Mouse (Mus musculus): ENCODE measurements around the gene Hdgfl2. TPM values are rescaled to one million over a fixed set of nuclear protein-coding genes. Genes with fewer than 3 reads are reported as not detected.

Hdgfl2 gene
- 109 and 116 TPM in 2 replicates for polyA plus RNA-seq (2012; rRNA removed)

DNA sequence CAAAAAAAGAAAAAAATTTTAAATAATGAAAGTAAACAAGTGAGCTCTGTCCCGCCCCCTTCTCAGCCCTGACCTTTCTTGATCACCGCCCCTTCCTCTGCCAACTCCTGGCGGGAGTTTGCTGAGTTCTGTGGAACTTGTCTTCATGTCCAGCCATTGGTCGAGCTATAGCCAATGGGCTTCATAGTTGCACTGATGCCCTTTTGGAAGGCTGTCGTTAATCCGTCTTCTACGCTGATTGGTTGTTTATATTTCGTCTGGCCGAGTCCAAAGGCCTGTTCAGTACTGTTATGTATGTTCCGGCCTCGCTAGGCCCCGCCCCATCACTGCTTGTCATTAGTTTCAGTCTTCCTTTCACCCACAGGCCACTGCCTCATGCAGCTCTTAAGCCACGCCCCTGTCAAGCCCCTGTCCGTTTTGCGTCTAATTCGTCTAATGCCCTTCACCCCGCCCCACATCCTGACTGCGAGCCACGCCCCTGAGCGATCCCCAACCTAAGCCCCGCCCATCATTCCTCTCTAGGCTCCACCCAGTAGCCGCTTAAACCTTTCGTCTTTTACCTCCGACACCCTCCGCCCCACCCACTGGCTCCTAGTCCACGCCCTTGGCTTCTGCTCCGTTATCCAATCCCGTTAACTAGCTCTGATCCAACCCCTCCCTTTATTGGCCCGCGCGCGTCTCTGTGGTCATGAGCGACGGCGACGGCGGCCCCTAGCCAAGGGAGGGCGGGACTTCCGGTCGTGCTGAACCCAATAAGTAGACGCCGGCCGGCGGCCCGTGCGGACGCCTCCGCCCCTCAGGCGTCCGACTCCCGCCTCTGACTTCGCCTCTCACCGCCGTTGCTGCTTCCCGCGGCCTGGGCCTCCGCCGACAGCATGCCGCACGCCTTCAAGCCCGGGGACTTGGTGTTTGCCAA is at the start of gene Hdgfl2:
Gene Hdgfl2, plus strand, starts transcription at position 755 of the 916 bp plus-strand sequence.
- under 1% methylated on average over 61 of the region's 61 CpGs for WGBS
- peak; percentile 71 for TF ChIP-seq POLR2A (IDR thresholded peaks at IDR 0.05; ENCODE audit: borderline replicate concordance, insufficient read depth, low read length)
- no peak for TF ChIP-seq CTCF (IDR thresholded peaks at IDR 0.05; ENCODE audit: borderline replicate concordance, insufficient read depth, low read depth, low read length)
- Histone ChIP-seq H3K4me3 (replicated peaks; ENCODE audit: insufficient read depth, low read depth, low read length) (peak within 1 kb of the TSS; percentile 87), H3K4me1 (ENCODE audit: control insufficient read depth, insufficient read depth, low read length) (peaks cover 6% of the 10 kb centered on the region; the same call in 1 of the 2 replicates), H3K27me3 (ENCODE audit: control insufficient read depth, insufficient read depth, low read length) (no peaks in the 10 kb centered on the region), H3K27ac (ENCODE audit: insufficient read depth, low read length) (no peak within 1 kb of the TSS)
- DNase-seq, result peak; percentile 99 to 100

DNA sequence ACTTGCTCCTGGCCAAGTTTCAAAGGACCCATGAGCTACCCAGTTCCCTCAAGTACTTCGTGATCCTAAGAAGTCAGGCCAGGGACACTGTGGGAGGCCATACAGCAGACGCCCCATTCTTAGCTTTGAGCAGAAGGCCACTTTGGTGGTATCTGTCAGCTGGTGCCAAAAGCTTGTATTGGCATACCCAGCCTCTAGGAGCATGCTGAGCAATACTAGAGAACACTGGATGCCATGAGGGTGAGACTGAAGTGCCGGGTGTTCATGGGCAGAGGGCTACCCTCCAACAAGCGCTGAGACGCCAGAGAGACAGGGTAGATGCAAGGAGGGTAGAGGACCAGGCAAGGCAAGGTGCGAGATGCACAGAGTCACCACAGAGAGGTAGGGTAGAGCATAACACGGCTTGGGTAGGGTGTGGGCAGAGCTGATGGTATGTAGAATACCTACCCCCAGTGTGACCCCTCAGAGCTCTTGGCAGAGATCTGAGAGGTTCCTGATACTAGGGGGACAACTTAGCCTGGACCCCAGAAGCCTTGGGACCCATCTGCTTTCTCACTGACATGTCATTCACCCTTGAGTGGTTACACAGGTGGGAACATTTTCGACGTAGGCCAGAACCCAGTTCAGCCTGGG is 49.1 kb upstream of the Hdgfl2 start:
- TF ChIP-seq POLR2A (IDR thresholded peaks at IDR 0.05; ENCODE audit: borderline replicate concordance, insufficient read depth, low read length) (no peak), CTCF (IDR thresholded peaks at IDR 0.05; ENCODE audit: borderline replicate concordance, insufficient read depth, low read depth, low read length) (no peak)
- DNase-seq, result peak; percentile 44 to 62
- Histone ChIP-seq H3K4me3 (replicated peaks; ENCODE audit: insufficient read depth, low read depth, low read length) (no peak overlapping the region), H3K4me1 (ENCODE audit: control insufficient read depth, insufficient read depth, low read length) (peaks cover 72% of the 10 kb centered on the region), H3K27me3 (ENCODE audit: control insufficient read depth, insufficient read depth, low read length) (no peaks in the 10 kb centered on the region), H3K27ac (ENCODE audit: insufficient read depth, low read length) (peak overlapping the region; percentile 56)
- WGBS, result 14% methylated on average over 9 of the region's 9 CpGs

DNA sequence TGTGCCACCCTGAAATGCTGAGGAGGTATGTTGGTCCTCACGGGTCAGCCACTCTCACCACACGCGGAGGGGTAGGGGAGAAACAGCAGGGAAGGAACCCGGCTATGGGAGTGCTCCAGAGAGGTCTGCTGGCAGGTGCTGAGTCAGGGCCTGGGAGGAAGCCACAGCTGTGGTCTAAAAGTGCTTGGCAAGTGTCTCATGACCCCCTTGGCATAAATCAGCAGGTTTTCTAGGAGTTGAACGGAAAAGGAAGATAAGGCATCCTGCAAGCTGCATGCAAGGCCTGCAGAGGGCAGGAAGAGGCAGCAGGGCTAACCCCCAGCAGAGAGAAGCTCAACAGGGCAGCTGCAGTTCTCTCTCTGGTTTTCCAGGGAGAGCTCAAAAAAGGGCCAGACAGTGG is 48.5 kb upstream of the Hdgfl2 start:
- H3K27ac ChIP-seq (ENCODE audit: insufficient read depth, low read length), result peak overlapping the region; percentile 56
- TF ChIP-seq POLR2A (IDR thresholded peaks at IDR 0.05; ENCODE audit: borderline replicate concordance, insufficient read depth, low read length) (no peak), CTCF (IDR thresholded peaks at IDR 0.05; ENCODE audit: borderline replicate concordance, insufficient read depth, low read depth, low read length) (no peak; the same call in 1 of the 2 replicates)
- DNase-seq, result peak in 1 of 2 experiments; percentile 45
- H3K4me1 ChIP-seq (ENCODE audit: control insufficient read depth, insufficient read depth, low read length), result peaks cover 68% of the 10 kb centered on the region
- H3K27me3 ChIP-seq (ENCODE audit: control insufficient read depth, insufficient read depth, low read length), result no peaks in the 10 kb centered on the region
- 9% methylated on average over 5 of the region's 5 CpGs for WGBS
- H3K4me3 ChIP-seq (replicated peaks; ENCODE audit: insufficient read depth, low read depth, low read length), result no peak overlapping the region

DNA sequence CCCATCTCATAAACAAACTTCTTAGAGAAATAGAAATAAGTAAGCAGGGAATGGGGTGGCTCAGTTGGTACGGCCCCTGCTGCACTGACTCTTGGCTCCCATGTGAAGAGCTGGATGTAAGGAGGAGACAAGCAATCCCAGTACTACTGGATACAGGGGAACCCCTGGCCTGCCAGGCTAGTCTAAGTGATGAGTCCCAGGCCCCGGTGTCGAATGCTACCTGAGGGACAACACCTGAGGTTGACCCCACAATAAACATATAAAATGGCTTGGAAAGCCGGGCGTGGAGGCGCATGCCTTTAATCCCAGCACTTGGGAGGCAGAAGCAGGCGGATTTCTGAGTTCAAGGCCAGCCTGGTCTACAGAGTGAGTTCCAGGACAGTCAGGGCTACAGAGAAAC is 48.0 kb upstream of the Hdgfl2 start:
- peak overlapping the region; percentile 56 for H3K27ac ChIP-seq (ENCODE audit: insufficient read depth, low read length)
- TF ChIP-seq CTCF (IDR thresholded peaks at IDR 0.05; ENCODE audit: borderline replicate concordance, insufficient read depth, low read depth, low read length), result no peak
- no peak for TF ChIP-seq POLR2A (IDR thresholded peaks at IDR 0.05; ENCODE audit: borderline replicate concordance, insufficient read depth, low read length)

DNA sequence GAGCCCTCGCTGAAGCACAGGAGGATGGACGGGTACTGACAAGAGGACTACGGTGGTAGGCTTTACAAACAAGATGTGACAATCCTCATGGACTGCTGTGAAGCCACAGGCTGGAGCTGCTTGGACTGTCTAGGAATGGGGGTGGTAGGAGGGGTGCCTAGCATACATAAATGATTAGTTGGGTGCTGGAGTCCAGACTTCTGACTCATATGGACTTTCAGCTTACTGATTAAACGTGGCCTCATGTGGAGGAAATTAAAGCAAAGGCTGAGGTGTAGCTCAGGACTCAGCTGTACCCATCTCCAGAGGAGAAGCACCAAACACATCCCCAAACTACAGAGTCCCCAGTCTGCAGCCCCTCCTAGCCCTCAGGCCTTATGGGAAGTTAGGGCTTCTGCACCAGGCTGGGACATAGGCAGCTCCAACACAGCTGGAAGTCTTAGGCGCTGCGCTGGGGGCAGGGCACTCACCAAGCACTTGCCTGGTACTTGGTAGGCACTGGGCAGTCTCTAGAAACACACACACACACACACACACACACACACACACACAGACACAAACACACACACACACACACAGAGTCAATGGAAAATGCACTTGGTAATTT is 47.2 kb upstream of the Hdgfl2 start:
- H3K27me3 ChIP-seq (ENCODE audit: control insufficient read depth, insufficient read depth, low read length), result no peaks in the 10 kb centered on the region
- no peak for TF ChIP-seq POLR2A (IDR thresholded peaks at IDR 0.05; ENCODE audit: borderline replicate concordance, insufficient read depth, low read length)
- no peak for TF ChIP-seq CTCF (IDR thresholded peaks at IDR 0.05; ENCODE audit: borderline replicate concordance, insufficient read depth, low read depth, low read length)
- no peak for DNase-seq
- no peak overlapping the region for H3K27ac ChIP-seq (ENCODE audit: insufficient read depth, low read length)
- peaks cover 55% of the 10 kb centered on the region for H3K4me1 ChIP-seq (ENCODE audit: control insufficient read depth, insufficient read depth, low read length)
- WGBS, result 53% methylated on average over 6 of the region's 6 CpGs
- no peak overlapping the region for H3K4me3 ChIP-seq (replicated peaks; ENCODE audit: insufficient read depth, low read depth, low read length)

More for the DNA sequence above, 48.0 kb upstream of the Hdgfl2 start:
- Histone ChIP-seq H3K4me3 (replicated peaks; ENCODE audit: insufficient read depth, low read depth, low read length) (no peak overlapping the region), H3K27me3 (ENCODE audit: control insufficient read depth, insufficient read depth, low read length) (no peaks in the 10 kb centered on the region), H3K4me1 (ENCODE audit: control insufficient read depth, insufficient read depth, low read length) (peaks cover 63% of the 10 kb centered on the region)
- 88% methylated on average over 7 of the region's 7 CpGs for WGBS
- peak in 1 of 2 experiments; percentile 29 for DNase-seq

DNA sequence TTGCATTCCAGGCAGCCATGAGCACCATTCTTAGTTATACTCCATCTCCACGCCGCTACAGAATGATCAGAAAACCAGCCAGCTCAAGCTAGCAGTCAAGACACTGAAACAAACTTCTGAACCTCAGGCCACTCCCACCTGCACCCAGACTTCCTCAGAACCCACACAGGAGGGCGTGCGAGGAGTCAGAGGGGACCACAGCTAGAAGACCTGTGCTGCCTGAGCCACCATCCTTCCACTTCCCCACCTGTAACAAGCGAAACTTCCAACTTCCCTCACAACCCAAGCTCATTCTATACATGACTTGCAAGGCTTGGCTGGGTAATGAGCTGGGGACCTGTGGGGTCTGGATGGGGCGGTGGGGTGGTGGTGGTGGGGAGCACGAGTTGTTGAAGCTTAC is 46.6 kb upstream of the Hdgfl2 start:
- WGBS, result 74% methylated on average over 7 of the region's 7 CpGs

DNA sequence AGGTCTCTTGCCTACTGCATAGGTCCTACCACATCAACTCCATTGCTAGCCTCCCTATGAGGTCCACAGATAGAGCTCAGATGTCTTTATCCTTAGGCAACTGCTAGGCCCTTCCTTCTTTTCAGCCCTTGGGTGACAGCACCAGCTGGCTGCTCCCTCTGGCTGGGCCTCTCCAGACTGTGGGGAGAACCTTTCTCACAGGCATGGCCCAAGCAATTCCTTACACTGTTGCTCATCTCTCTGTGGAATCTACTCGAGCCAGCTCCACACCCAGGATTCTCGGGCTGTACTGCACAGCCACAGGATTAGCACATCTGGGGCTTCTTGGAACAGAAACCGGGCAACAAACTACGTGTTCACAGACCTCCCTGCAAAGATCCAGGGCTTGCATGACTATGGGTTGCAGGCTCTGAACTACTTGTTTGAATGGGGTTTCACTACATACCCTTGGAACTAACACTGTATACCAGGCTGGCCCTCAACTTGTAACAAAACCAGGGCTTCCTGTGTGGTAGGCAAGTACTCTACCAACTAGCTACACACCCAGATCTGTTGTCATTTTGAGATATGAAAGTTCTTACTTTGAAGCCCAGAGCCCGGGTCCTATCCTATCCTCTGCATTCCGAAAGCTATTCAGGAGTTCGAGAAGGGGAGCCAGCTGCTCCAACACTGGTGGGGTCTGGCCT is 45.3 kb upstream of the Hdgfl2 start:
- WGBS, result 76% methylated on average over 7 of the region's 7 CpGs
- H3K4me3 ChIP-seq (replicated peaks; ENCODE audit: insufficient read depth, low read depth, low read length), result no peak overlapping the region
- H3K27me3 ChIP-seq (ENCODE audit: control insufficient read depth, insufficient read depth, low read length), result no peaks in the 10 kb centered on the region
- no peak for DNase-seq
- no peak overlapping the region for H3K27ac ChIP-seq (ENCODE audit: insufficient read depth, low read length)
- peaks cover 35% of the 10 kb centered on the region for H3K4me1 ChIP-seq (ENCODE audit: control insufficient read depth, insufficient read depth, low read length)
- TF ChIP-seq POLR2A (IDR thresholded peaks at IDR 0.05; ENCODE audit: borderline replicate concordance, insufficient read depth, low read length) (no peak), CTCF (IDR thresholded peaks at IDR 0.05; ENCODE audit: borderline replicate concordance, insufficient read depth, low read depth, low read length) (no peak)

More for the DNA sequence above, 46.6 kb upstream of the Hdgfl2 start:
- Histone ChIP-seq H3K27me3 (ENCODE audit: control insufficient read depth, insufficient read depth, low read length) (no peaks in the 10 kb centered on the region), H3K27ac (ENCODE audit: insufficient read depth, low read length) (no peak overlapping the region), H3K4me3 (replicated peaks; ENCODE audit: insufficient read depth, low read depth, low read length) (no peak overlapping the region), H3K4me1 (ENCODE audit: control insufficient read depth, insufficient read depth, low read length) (peaks cover 49% of the 10 kb centered on the region)
- TF ChIP-seq CTCF (IDR thresholded peaks at IDR 0.05; ENCODE audit: borderline replicate concordance, insufficient read depth, low read depth, low read length) (no peak), POLR2A (IDR thresholded peaks at IDR 0.05; ENCODE audit: borderline replicate concordance, insufficient read depth, low read length) (no peak)
- no peak for DNase-seq
